Mouse (Mus musculus): ENCODE data around the gene 6820408C15Rik. TPM values are rescaled to one million over a fixed set of nuclear protein-coding genes. Genes with fewer than 3 reads are reported as not detected.

Gene 6820408C15Rik
- polyA plus RNA-seq, 1 experiment from 2014 or later: 0.19 TPM

GRCm38 (mm10) chr2:152487024-152487423, 71.6 kb downstream of the 6820408C15Rik start:
- WGBS: 74% methylated on average over 2 of the region's 2 CpGs
- no peaks in the 10 kb centered on the region for H3K27me3 ChIP-seq
- no peaks in the 10 kb centered on the region for H3K4me1 ChIP-seq
- H3K9ac ChIP-seq: no peak overlapping the region
- H3K9me3 ChIP-seq: no peaks in the 10 kb centered on the region
- H3K4me3 ChIP-seq: no peak overlapping the region
- no peak overlapping the region for H3K27ac ChIP-seq
- H3K4me2 ChIP-seq (replicated peaks): no peak overlapping the region
- no peaks in the 10 kb centered on the region for H3K36me3 ChIP-seq
- ATAC-seq (ENCODE audit: low FRiP score, low read depth): no peak

- Histone ChIP-seq H3K4me1 (no peaks in the 10 kb centered on the region), H3K4me3 (no peak within 1 kb of the TSS), H3K36me3 (no peaks in the 10 kb centered on the region), H3K9ac (no peak within 1 kb of the TSS), H3K27me3 (no peaks in the 10 kb centered on the region), H3K9me3 (no peaks in the 10 kb centered on the region), H3K4me2 (replicated peaks) (no peak within 1 kb of the TSS), H3K27ac (no peak within 1 kb of the TSS)
- no peak for ATAC-seq (ENCODE audit: low FRiP score, low read depth)
Measured at GRCm38 (mm10) chr2:152490038-152490437, 74.7 kb downstream of the 6820408C15Rik start, which contains the start of gene Defb22. Defb22 (minus strand) TSS chr2:152490138.

- H3K4me3 ChIP-seq: no peak overlapping the region
- no peak for ATAC-seq (ENCODE audit: low FRiP score, low read depth)
- H3K27me3 ChIP-seq: no peaks in the 10 kb centered on the region
- H3K36me3 ChIP-seq: no peaks in the 10 kb centered on the region
- no peak overlapping the region for H3K9ac ChIP-seq
- no peak overlapping the region for H3K27ac ChIP-seq
- H3K9me3 ChIP-seq: no peaks in the 10 kb centered on the region
- 71% methylated on average over 6 of the region's 6 CpGs for WGBS
- no peaks in the 10 kb centered on the region for H3K4me1 ChIP-seq
- H3K4me2 ChIP-seq (replicated peaks): no peak overlapping the region
Measured at GRCm38 (mm10) chr2:152493151-152493550, 77.8 kb downstream of the 6820408C15Rik start.

Other genes starting within 250 kb of the 6820408C15Rik start
- gene Csnk2a1, start 188.7 kb upstream of the 6820408C15Rik start, polyA plus RNA-seq (2015; fragmentation: Nextera tagmentation; extraction: Ambion mirVana): 99.4 and 109 TPM in 2 replicates
- gene Tbc1d20, start 121.8 kb upstream of the 6820408C15Rik start, polyA plus RNA-seq (2015; fragmentation: Nextera tagmentation; extraction: Ambion mirVana): 47.1 and 47.7 TPM in 2 replicates
- gene Rbck1, start 82.9 kb upstream of the 6820408C15Rik start, polyA plus RNA-seq (2015; fragmentation: Nextera tagmentation; extraction: Ambion mirVana): 83.3 and 86.9 TPM in 2 replicates
- gene Trib3, start 71.6 kb upstream of the 6820408C15Rik start, polyA plus RNA-seq (2015; fragmentation: Nextera tagmentation; extraction: Ambion mirVana): 1.5 and 2.2 TPM in 2 replicates
- gene Nrsn2, start 38.9 kb upstream of the 6820408C15Rik start, polyA plus RNA-seq (2015; fragmentation: Nextera tagmentation; extraction: Ambion mirVana): 4.4 and 4.6 TPM in 2 replicates
- gene Sox12, start 17.5 kb upstream of the 6820408C15Rik start, polyA plus RNA-seq (2015; fragmentation: Nextera tagmentation; extraction: Ambion mirVana): 11.3 and 11.9 TPM in 2 replicates
- gene Zcchc3, start 560 bp upstream of the 6820408C15Rik start, polyA plus RNA-seq (2015; fragmentation: Nextera tagmentation; extraction: Ambion mirVana): 45.5 and 48.6 TPM in 2 replicates
- gene Defb23, start 49.0 kb downstream of the 6820408C15Rik start, polyA plus RNA-seq (2015; fragmentation: Nextera tagmentation; extraction: Ambion mirVana): not detected in 2 replicates
- not detected in 2 replicates for gene Defb20, start 61.5 kb downstream of the 6820408C15Rik start, polyA plus RNA-seq (2015; fragmentation: Nextera tagmentation; extraction: Ambion mirVana)
- gene Defb22, start 74.6 kb downstream of the 6820408C15Rik start, polyA plus RNA-seq (2015; fragmentation: Nextera tagmentation; extraction: Ambion mirVana): not detected in 2 replicates
- not detected in 2 replicates for gene Defb26, start 96.1 kb downstream of the 6820408C15Rik start, polyA plus RNA-seq (2015; fragmentation: Nextera tagmentation; extraction: Ambion mirVana)
- gene Defb28, start 102.7 kb downstream of the 6820408C15Rik start, polyA plus RNA-seq (2015; fragmentation: Nextera tagmentation; extraction: Ambion mirVana): not detected in 2 replicates
- not detected in 2 replicates for gene Defb29, start 124.5 kb downstream of the 6820408C15Rik start, polyA plus RNA-seq (2015; fragmentation: Nextera tagmentation; extraction: Ambion mirVana)
- not detected in 2 replicates for gene Gm17416, start 153.8 kb downstream of the 6820408C15Rik start, polyA plus RNA-seq (2015; fragmentation: Nextera tagmentation; extraction: Ambion mirVana)
- not detected in 2 replicates for gene Defb21, start 157.2 kb downstream of the 6820408C15Rik start, polyA plus RNA-seq (2015; fragmentation: Nextera tagmentation; extraction: Ambion mirVana)
- gene Defb19, start 164.7 kb downstream of the 6820408C15Rik start, polyA plus RNA-seq (2015; fragmentation: Nextera tagmentation; extraction: Ambion mirVana): not detected in 2 replicates
- not detected in 2 replicates for gene Defb45, start 183.8 kb downstream of the 6820408C15Rik start, polyA plus RNA-seq (2015; fragmentation: Nextera tagmentation; extraction: Ambion mirVana)
- not detected in 2 replicates for gene Defb36, start 188.7 kb downstream of the 6820408C15Rik start, polyA plus RNA-seq (2015; fragmentation: Nextera tagmentation; extraction: Ambion mirVana)
- gene Defb25, start 207.5 kb downstream of the 6820408C15Rik start, polyA plus RNA-seq (2015; fragmentation: Nextera tagmentation; extraction: Ambion mirVana): 2.0 TPM in 1 of 2 replicates, not detected in the other
- gene Rem1, start 211.4 kb downstream of the 6820408C15Rik start, polyA plus RNA-seq (2015; fragmentation: Nextera tagmentation; extraction: Ambion mirVana): 2.1 and 2.9 TPM in 2 replicates